19 mouse cellular contexts compared by ENCODE assay signal in the genomic region with DNA sequence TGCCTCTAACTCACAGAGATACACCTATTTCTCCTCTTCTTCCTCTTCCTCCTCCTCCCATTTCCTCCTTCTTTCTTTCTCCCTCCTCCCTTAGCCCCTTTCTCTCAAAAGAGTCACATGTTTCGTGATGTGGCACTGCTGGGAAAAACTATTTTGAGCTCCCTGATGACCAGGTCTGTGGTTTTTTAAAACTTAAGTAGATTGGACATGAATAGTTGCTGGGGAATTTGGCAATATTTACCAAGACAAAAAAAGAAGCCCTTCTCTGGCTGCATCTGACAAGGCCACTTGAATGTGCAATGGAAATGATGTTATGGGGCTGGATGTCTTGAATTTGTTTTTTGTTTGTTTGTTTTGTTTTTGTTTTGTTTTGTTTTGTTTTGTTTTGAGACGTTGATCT.
"Had no signal": no experiment of that assay in that cellular context is flagged by ENCODE, and none has a peak within 500 bp of the region (broad histone marks: within the 10 kb centered on the region; RNA-seq: fewer than 3 reads in every experiment).

No protein-coding gene starts in this region.

- DNase-seq: kidney, postnatal 10 days; kidney, postnatal 36 days; layer of hippocampus, postnatal 36 days; left cerebral cortex, postnatal 4 days; liver, postnatal 0 days; lung, embryonic 14.5 days; midbrain, embryonic 14.5 days; retina, postnatal 1 day; right cerebral cortex, postnatal 25 days; spleen, adult 18-20 months; thymus, postnatal 25 days had no signal

- H3K4me1 ChIP-seq: limb, embryonic 12.5 days; stomach, embryonic 15.5 days had no signal

- H3K4me2 ChIP-seq: limb, embryonic 12.5 days; limb, embryonic 15.5 days; liver, embryonic 11.5 days; lung, embryonic 14.5 days; midbrain, embryonic 11.5 days; neural tube, embryonic 13.5 days; stomach, embryonic 15.5 days had no signal

- H3K9me3 ChIP-seq: limb, embryonic 12.5 days; limb, embryonic 15.5 days; neural tube, embryonic 13.5 days; stomach, embryonic 15.5 days had no signal

- H3K36me3 ChIP-seq: limb, embryonic 12.5 days; limb, embryonic 15.5 days; neural tube, embryonic 13.5 days; stomach, embryonic 15.5 days had no signal

- H3K4me3 ChIP-seq: limb, embryonic 12.5 days; limb, embryonic 15.5 days; neural tube, embryonic 13.5 days; stomach, embryonic 15.5 days had no signal

- ATAC-seq: liver, postnatal 0 days; lung, postnatal 0 days had no signal

- H3K27ac ChIP-seq: limb, embryonic 12.5 days; limb, embryonic 15.5 days; liver, embryonic 14.5 days; neural tube, embryonic 13.5 days; stomach, embryonic 15.5 days had no signal

- H3K9ac ChIP-seq: limb, embryonic 12.5 days; limb, embryonic 15.5 days; liver, embryonic 14.5 days; liver, postnatal 0 days; lung, embryonic 14.5 days; neural tube, embryonic 13.5 days; stomach, embryonic 15.5 days had no signal

- H3K27me3 ChIP-seq: limb, embryonic 12.5 days; limb, embryonic 15.5 days; neural tube, embryonic 13.5 days; stomach, embryonic 15.5 days had no signal
